Mouse (Mus musculus): ENCODE measurements around the gene Cebpg.

The Cebpg gene

GRCm38 (mm10) chr7:35025409-35026275 is 30.7 kb downstream of the Cebpg start:
- peak; percentile 60 to 79 for DNase-seq (ENCODE audit: low spot score in 2 of 2)

GRCm38 (mm10) chr7:35024426-35024825 is 31.9 kb downstream of the Cebpg start:
- DNase-seq (ENCODE audit: low spot score in 2 of 2), result no peak

- DNase-seq (ENCODE audit: low spot score in 2 of 2), result no peak
Measured at GRCm38 (mm10) chr7:35023251-35023650, 33.1 kb downstream of the Cebpg start.

- no peak for DNase-seq (ENCODE audit: low spot score in 2 of 2)
Measured at GRCm38 (mm10) chr7:35021365-35021764, 35.0 kb downstream of the Cebpg start.

GRCm38 (mm10) chr7:35015252-35015651 is 41.1 kb downstream of the Cebpg start:
- no peak for DNase-seq (ENCODE audit: low spot score in 2 of 2)

- no peak for DNase-seq (ENCODE audit: low spot score in 2 of 2)
Measured at GRCm38 (mm10) chr7:35013228-35013627, 43.1 kb downstream of the Cebpg start.

- DNase-seq (ENCODE audit: low spot score in 2 of 2), result no peak
Measured at GRCm38 (mm10) chr7:35006661-35007060, 49.7 kb downstream of the Cebpg start.

- DNase-seq (ENCODE audit: low spot score in 2 of 2), result no peak
Measured at GRCm38 (mm10) chr7:35003171-35003737, 53.1 kb downstream of the Cebpg start.

GRCm38 (mm10) chr7:35000839-35001238 is 55.5 kb downstream of the Cebpg start:
- peak; percentile 21 to 27 for DNase-seq (ENCODE audit: low spot score in 2 of 2)
